Mouse (Mus musculus) cerebellum, adult (tissue): ENCODE data around the gene Lep.

ENCODE experiments used
- ATAC-seq: cut with Nextera tagmentation; 2 replicates; pipeline ENCODE4 v1.9.2; 2017; ENCODE audit warnings: mild to moderate bottlenecking, moderate library complexity, mixed read lengths; ENCODE audit not compliant: insufficient number of reproducible peaks, low FRiP score, low TSS enrichment

Gene Lep

DNA sequence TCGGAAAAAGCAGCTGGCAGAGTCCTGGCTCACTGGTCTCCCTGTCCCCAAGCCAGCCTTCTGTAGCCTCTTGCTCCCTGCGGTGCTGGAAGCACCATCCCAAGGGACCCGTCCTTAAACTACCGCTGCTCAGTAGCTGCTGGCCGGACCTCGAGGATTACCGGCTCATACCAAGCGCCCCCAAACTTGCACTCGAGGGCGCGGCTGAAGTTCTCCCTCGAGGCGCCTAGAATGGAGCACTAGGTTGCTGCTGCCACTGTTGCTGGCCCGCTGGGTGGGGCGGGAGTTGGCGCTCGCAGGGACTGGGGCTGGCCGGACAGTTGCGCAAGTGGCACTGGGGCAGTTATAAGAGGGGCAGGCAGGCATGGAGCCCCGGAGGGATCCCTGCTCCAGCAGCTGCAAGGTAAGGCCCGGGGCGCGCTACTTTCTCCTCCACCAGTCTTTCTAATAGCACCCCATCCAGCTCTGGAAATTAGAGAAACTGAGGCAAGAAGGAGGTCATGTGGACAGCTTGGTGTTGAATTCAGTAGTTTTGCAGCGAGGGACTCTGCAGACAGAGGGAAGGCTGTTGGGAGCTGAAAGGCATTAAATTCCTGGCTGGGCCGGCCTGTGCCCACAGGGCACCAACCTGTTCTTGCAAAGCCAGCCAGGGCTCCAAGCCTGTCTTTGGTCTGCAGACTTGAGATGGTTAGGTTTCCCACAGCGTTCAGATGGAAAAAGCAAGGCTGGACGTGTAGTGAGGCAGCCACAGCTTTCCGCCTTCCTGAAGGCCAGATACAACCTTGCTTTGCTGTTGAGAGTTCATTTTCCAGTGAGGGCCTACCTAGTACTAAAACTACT is at the start of gene Lep:
TSS of gene Lep (plus strand) at position 375 of the 840 bp plus-strand sequence.
- peak; percentile 80 for ATAC-seq

DNA sequence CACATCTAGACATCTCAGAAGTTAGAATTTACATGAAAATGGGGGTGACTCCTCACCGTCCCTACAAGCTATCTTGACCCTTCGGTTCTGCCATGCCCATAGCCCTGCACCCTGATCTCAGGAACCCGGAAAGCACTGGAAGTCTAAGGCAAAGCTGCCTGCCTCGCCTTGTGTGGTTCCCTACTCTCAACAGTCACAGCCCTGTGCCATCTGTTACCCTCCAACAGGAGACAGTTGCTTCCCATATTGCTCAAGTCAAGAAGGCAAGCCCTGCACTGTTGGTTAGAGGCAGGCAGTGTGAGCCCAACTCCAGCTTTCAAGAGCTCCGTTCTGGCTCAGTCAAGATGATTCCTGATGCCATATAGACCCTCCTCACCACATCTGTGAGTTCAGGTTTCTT is 48.4 kb upstream of the Lep start:
- peak; percentile 93 for ATAC-seq

DNA sequence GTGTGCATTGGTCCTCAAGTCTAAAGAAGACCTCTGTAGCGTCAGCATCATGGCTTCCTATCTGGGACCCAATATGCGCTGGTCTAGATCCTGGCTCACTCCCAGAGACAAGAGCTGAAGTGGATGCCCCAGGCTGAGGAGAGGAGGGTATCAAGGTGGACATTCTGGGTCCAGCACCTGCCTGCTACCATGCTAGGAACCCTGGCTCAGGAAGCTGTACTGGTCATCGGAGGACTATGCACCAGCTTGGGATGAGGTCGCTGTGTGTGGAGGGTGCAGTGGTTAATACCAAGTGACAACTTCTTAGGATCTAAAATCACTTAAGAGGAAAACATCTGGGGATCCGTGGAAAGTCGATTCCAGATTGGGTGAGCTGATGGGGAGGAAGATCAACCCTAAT is 46.8 kb upstream of the Lep start:
- ATAC-seq: no peak

DNA sequence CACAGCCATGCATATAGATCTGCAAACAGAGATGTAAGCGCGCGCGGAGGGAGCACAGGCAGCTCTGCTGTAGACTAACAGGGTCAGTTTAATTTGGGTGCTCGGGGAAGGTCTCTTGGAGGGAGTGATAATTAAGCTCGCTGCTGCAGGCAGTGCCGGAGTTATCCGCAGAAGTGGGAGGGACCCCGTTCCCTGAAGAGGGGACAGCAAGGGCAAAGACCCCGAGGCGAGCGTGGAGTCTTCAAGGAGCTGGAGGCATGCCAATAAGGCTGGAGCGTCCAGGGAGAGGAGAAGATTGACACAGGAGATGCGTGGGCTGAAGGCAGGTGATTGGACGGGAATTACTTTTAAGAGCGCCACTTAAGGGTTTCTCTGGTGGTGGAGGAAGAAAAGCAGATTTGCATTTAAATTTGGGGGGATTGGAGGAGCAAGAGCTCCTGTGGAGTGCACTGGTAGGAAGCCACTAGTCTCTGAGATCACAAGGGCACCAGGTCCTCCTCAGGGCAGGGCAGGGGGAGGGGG is 43.1 kb upstream of the Lep start:
- ATAC-seq: peak; percentile 37; the same call in 1 of the 2 replicates

DNA sequence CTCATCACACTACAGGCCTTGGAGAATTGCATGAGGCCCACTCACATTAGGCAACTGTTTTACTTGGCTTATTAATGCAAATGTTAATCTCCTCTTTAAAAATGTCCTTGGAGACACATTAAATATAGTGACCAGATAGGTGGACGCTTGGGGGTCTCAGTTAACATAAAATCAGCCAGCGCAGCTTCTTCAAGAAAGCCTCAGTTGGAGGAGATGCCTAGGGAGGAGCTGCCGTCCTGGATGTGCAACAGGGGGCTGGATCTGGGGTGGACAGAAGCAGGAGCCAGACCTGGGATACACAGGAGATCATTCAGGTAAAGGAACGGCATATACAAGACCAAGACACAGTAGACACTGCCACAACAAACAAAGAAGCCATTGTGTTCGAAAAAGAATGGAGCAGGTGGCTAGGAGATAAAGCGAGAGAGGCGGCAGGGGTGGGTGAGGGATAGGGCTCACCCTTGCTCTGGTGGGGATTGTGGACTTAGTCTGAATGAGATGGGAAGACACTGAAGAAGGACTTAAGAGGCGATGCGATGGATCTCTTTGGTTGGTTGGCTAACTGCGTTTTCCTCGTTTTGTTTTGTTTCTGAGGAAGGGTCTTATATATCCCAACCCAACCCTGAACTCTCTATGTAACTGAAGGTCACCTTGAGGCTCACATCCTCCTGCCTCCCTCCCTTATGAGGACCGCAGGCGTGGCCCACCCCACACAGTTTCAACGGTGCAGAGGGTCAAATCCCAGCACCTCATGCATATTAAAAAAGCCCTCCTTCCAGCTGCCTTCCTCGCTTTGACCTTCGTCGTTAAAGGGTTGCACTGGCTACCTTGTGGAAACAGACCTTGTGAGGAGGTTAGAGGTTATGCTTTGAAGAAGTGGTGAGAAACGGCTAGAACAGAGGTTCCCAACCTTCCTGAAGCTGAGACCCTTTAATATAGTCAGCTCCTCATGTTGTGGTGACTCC is 40.0 kb upstream of the Lep start:
- ATAC-seq: no peak

DNA sequence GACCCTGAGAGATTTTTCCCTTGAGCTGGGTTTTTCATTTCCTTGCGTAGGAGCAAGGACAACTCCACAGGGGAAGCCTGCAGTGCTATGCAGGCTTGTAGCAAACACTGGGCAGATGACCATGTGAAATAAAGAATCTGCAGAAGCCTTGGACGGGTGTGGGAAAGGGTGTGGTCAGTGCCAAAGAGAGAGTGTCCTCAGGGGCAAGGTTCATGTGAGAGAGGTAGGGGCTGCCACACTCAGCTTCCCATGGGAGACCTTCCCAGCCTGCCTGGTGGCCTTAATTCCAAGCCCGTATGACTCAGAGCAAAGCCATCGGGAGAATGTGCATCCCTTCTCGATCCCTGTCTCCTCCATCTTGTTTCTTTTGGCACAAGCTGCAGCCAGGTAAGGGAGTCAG is 39.1 kb upstream of the Lep start:
- no peak for ATAC-seq

DNA sequence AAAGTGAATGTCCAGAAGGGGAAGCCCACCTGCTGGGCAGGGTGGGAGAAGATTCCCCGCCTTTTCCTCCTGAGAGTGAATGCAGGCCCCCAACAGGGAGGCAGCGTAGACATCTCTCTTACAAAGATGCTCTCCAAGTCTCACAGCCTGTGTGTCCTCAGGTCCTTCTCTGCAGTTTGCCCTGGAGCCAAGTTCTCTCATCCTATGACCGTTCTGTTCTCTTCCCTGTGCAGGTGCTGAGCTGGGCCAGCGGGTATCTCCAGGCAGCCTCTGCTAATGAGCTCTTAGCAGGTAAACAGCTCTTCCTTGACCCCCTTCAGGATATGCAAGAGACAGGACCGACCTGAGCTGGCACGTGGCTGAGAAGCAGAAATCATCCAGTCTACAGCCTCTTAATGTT is 38.5 kb upstream of the Lep start:
- no peak for ATAC-seq

DNA sequence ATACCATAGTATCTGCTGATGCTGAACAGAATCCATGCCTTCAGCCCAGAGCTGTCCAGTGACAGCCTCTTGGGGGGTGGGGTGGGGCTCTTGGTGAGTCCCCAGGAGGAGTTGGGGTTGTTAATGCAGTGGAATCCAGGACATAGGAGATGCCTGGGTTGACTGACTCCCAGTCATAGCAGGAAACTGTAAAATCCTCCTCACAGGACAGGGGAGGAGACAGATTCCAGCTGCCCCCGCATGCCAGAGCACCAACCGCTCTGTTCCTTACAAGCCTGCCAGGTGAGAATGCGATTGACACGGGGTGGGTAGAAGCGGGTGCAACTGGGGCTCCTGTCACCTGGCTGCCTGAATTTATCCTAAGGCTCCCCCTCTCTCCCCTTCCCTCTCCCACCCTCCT is 37.9 kb upstream of the Lep start:
- ATAC-seq: no peak

DNA sequence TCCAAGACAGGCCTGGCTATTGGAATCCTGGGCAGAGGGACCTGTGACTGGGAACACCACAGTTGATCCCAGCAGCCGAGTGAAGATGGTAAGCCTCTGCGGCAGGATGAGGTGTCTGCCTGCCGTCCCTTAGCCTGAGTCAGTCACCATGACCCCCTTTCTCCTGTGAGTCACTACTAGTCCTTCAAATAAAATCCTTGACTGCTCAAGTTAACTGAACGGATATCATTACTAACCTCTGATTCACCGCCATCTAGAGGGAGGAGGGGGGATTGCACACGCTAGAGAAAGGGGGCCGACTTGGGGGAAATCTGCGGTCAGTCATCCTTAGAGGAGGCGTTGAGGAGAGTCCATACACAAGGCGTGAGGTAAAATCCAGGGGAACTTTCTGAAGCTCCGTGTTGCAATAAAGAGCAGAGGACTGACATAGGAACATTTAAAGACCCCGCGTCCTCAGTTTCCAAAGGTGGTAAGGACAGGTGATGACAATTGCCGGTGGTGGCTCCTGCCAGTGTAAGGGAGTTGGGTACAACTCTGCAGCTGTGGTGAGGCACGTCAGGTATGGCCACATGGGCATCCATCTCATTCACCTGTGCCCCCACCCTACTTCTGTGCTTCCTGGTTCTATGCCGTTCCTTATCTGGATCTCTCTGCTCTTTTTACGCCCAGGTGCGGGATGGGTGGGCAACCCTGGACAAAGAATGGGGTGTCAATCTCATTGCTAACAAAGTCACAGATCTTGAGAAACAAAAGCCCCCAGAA is 36.6 kb upstream of the Lep start:
- peak; percentile 11; the same call in 1 of the 2 replicates for ATAC-seq

DNA sequence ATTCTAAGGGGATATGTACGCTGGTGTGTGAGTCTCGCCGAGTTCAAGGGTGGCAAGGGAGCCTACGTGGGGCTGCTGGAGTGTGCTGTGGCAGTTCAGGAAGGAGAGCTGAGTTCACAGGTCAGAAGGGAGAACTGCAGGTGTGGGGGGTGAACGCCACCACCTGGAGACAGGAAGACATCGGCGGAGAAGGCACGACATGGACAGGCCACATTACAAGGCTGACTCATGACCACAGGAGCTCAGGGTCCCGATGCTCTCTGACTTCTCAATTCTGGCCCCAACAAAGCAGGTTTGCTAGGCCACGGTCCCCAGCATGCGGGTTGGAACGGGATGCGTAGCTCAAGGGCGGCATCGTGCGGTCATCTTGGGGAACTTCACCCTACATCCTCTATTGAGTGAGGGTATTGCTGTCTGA is 36.0 kb upstream of the Lep start:
- ATAC-seq: peak; percentile 60

DNA sequence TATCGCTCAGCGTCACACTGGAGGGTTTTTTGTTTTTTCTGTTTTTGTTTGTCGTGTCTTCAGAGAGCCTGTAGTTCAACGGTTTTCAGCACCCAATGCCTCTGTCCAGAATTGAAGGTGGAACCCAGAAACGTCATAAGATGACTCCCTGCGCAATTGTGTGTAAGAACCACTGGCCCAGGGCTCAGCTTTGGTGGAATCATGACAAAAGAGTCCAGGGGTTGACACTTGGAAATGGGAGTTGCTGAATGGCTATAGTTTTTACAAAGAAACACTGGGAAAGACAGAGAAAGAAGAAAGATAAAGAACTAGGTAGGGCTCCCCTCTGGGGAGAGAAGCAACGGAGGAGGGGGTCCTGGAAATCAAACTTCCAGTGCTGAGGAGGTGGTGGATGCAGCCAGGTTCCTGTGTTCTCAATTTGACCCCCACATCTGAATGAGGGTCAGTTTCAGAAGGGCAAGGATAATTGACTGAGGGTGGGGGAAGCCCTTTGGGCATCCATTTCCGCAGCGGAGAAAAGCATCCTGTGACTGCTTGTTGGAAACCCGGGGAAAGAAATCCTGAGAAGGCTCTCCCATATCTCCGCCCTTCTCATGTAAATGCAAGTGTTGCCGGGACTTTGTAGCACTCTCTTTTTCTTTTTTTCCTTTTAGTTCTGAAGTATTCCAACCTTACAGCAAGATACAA is 34.1 kb upstream of the Lep start:
- no peak for ATAC-seq

DNA sequence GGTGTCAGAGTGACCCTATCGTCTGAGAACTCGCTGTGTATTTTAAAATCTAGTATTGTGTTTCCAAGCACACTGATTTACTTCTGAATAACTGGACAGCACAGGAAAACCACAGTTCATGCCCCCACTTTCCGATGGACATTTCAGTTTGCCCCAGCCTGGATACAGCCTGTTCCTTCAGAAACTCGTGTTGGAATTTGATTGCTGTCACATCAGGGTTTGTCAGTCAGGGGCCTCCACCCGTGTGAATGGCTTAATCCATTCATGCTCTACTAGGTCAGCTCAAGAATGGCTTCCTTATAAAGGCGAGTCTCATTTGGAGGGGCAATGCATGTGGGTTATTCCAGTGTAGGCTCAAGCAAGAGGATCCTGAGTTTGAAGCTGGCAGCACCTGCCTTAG is 33.3 kb upstream of the Lep start:
- no peak for ATAC-seq

DNA sequence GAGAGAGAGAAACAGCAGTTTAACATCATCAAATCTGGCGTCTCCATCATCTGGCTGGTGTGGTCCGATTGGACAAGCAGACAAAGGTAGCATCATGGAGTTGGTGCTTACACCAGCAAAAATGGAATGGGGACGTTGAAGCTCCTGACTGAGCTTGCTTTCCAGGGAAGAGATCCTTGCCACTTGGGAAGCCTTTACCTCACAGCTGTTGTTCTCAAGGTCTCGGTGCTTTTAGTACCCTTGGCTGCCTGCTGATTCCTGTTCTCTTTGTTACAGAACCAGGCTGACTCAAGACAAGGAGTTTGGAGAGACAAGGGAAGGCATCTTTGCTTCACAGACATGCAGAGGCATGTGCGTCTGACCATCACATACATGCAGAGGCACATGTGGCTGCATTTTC is 31.9 kb upstream of the Lep start:
- no peak for ATAC-seq

DNA sequence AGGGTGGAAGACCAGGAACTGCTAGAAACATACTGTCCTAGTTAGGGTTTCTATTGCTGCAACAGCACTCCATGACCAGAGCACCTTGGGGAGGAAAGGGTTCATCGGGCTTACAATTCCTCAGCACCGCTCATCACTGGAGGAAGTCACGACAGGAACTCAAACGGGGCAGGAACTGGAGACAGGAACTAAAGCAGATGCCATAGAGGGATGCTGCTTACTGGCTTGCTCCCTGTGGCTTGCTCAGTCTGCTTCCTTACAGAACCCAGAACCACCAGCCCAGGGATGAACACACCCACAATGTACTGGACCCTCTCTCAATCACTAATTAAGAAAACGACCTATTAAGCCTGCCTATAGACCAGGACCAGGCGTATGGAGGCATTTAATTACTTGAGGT is 30.5 kb upstream of the Lep start:
- no peak for ATAC-seq

DNA sequence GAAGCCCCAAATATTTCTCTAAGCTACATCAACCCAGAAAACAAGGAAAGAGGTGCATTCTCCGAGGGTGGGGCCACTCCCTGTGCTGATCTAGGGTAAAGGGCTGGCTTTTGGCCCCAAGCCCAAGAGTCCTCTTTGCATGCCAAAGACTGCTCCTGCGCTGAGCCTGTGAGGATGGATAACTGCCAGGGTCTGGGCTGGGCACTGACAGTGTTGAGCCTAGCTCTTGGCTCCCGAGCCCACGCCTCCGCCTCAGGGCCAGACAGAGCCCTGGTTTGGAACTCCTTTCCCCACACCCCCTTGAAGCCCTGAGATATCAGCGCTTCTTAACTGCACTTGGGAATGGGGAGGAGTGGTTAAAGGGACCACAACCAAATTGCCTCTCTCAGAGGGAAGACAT is 28.8 kb upstream of the Lep start:
- ATAC-seq: peak; percentile 79

DNA sequence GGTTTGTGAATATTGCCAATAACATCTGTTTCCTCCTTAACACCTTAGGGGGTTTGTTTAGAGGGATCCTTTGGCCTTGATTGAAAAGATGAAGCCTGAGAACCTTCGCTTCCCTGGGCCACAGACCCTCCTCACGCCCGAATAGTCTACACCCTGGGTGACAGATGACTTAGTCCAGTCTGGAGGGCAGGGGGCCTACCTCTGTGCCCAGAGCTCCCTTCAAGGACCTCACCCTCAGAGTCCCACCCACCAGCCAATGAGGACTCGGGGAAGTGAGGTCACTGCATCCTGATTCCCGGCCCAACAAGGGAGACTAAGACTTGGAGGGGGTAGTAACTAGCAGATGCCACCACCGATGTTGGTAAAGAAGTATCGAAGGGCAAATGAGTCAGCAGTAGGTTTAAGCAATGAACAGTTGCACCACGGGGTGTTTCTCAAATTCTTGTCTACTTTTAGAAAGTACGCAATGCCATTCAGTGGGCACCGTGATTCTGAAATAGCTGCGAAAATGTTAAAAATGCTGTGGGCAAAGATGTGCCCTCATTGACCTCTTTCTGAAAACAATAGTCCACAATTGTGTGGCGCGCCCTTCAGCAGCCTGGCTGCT is 28.2 kb upstream of the Lep start:
- no peak for ATAC-seq

DNA sequence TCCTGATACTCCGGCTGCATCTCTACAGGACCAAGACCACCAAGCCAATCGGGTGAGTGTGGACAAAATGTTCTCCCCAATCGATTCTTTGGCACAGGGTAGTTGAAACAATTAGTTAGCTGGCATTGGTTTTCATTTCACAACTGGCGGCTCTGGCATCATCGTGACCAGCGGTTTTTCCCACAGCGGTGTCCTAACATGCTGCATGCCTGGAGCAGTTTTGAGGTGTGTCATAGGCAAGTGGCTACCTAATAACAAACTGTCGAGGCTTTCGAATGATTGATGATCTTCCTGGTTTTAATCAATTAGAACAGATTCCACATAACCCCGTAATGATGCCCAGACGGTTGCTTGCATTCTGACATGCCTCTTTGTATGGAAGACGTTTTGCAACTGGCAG is 27.6 kb upstream of the Lep start:
- no peak for ATAC-seq

DNA sequence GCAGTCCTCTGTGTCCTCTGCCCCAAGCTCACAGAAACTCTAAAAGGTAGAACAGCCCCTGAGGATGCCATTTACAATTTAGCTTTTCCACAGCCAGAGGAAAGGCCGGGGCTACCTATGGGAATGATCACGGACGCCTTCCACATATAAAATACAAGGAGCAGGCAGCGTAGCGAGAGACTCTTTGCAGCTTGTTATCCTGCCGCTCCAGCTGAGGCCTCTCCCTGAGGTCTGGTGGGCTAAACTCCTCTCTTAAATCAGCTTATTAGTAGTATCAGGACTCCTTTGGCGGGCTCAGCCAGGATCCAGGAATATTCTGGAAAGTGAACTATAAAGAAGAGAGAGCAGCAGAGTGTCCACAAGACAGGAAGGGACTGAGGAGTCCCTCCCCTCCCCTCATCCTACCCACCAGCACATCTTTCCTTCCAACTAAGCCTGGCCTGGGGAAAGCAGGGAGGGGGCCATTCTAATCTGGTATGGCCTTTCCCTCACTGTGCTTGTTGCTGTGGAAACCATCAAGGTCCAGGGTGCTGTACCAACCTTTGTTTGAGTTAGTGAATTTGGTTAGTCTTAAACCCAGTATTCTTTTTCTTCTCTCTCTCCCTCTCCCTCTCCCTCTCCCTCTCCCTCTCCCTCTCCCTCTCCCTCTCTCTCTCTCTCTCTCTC is 25.9 kb upstream of the Lep start:
- ATAC-seq: no peak

DNA sequence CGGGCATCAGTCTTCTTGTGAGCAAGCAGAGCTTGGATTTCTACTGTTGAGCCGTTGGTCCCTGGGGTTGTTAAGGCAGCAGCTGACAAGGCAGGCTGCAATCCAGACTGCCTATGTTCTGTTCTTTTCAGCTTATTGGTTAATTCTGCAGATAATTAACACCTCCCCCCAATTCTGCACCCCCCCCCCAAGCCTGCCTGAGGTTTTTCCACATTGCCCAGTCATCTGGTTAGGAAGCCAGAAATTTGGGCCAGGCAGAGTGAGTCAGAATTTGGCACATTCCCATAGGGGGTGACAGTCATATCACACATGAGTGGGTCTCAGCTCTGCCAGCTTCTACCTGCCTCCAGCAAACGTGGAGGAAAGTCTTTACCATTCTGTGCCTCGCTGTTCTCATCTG is 23.3 kb upstream of the Lep start:
- peak; percentile 62; the same call in 1 of the 2 replicates for ATAC-seq
